Mouse (Mus musculus) heart, embryonic 14.5 days (tissue): ENCODE results near the gene Zbtb42. TPM values are rescaled to one million over a fixed set of nuclear protein-coding genes. Genes with fewer than 3 reads are reported as not detected.

ENCODE experiments used
- ATAC-seq: fragments of 200-750 bp; cut with Nextera tagmentation; 2 replicates; pipeline ENCODE4 v1.8.0; 2017; ENCODE audit warnings: low read depth, moderate TSS enrichment; ENCODE audit not compliant: insufficient number of reproducible peaks, insufficient read depth, low FRiP score
- H3K27ac ChIP-seq, 2 experiments: fragments of 200-500 bp in 1 of 2; fragments of 300-500 bp in 1 of 2; sonication (generic) in 1 of 2; replicated peaks in 1 of 2; 2 replicates each; pipeline ENCODE4 v1.5.1; 2012 to 2014; ENCODE audit warnings: low read depth in 2 of 2, low read length in 2 of 2, control low read depth in 1 of 2, mild to moderate bottlenecking in 1 of 2, mixed read lengths in 1 of 2; ENCODE audit not compliant: control insufficient read depth in 1 of 2, insufficient read depth in 1 of 2
- H3K27me3 ChIP-seq: fragments of 300-500 bp; sonication (generic); 2 replicates; pipeline ENCODE4 v1.6.1; 2014; ENCODE audit warnings: mild to moderate bottlenecking, low read length, control low read depth; ENCODE audit not compliant: control insufficient read depth, insufficient read depth
- H3K36me3 ChIP-seq: fragments of 300-500 bp; sonication (generic); 2 replicates; pipeline ENCODE4 v1.6.1; 2014; ENCODE audit warnings: mild to moderate bottlenecking, control low read depth, low read length, mixed read lengths; ENCODE audit not compliant: control insufficient read depth, insufficient read depth
- H3K4me1 ChIP-seq, 2 experiments: fragments of 200-500 bp in 1 of 2; fragments of 300-500 bp in 1 of 2; sonication (generic) in 1 of 2; 2 replicates each; pipeline ENCODE4 v1.6.1; 2012 to 2014; ENCODE audit warnings: low read length in 2 of 2, control low read depth in 1 of 2, mixed read lengths in 1 of 2; ENCODE audit not compliant: control insufficient read depth in 2 of 2, insufficient read depth in 2 of 2
- H3K4me2 ChIP-seq: fragments of 300-500 bp; sonication (generic); 2 replicates; pipeline ENCODE4 v1.6.1; 2014; ENCODE audit warnings: mild to moderate bottlenecking, low read length
- H3K4me3 ChIP-seq, 2 experiments: fragments of 200-500 bp in 1 of 2; fragments of 300-500 bp in 1 of 2; sonication (generic) in 1 of 2; 2 replicates each; pipeline ENCODE4 v1.5.1; 2012 to 2014; ENCODE audit warnings: low read length in 2 of 2, mild to moderate bottlenecking in 2 of 2, control low read depth in 1 of 2, low read depth in 1 of 2, moderate library complexity in 1 of 2; ENCODE audit not compliant: control insufficient read depth in 1 of 2, insufficient read depth in 1 of 2
- H3K9ac ChIP-seq: fragments of 300-500 bp; sonication (generic); 2 replicates; pipeline ENCODE4 v1.6.1; 2014; ENCODE audit warnings: mild to moderate bottlenecking, low read length
- H3K9me3 ChIP-seq: fragments of 300-500 bp; sonication (generic); 2 replicates; pipeline ENCODE4 v1.6.1; 2016; ENCODE audit warnings: low read length, control low read depth; ENCODE audit not compliant: control insufficient read depth
- WGBS: fragments of 180-500 bp; shearing (Covaris S2); extraction: QIAGEN DNeasy Blood & Tissue Kit; methylation state at CpG from one replicate; pipeline ENCODE4 v1.1.7; 2014; 5-methylcytosine and 5-hydroxymethylcytosine counted together
- polyA plus RNA-seq: library from polyadenylated mRNA; unstranded; fragments of >200 nt; fragmentation: Nextera tagmentation; extraction: Ambion mirVana; gene quantifications from 2 replicates; pipeline ENCODE4 v1.2.1, GENCODE M21; 2014

The Zbtb42 gene
- polyA plus RNA-seq, 1 experiment from 2014 or later = 6.7 TPM

- ATAC-seq = no peak
These were observed 10.9 kb upstream of the Zbtb42 start for GRCm38 (mm10) chr12:112667619-112668297.

GRCm38 (mm10) chr12:112670718-112671393, 7.8 kb upstream of the Zbtb42 start:
- no peaks in the 10 kb centered on the region for H3K27me3 ChIP-seq
- peak overlapping the region; percentile 85 for H3K4me2 ChIP-seq
- peak overlapping the region; percentile 65 to 99 for H3K27ac ChIP-seq
- H3K9me3 ChIP-seq = no peaks in the 10 kb centered on the region
- peak overlapping the region; percentile 100 for H3K9ac ChIP-seq
- 23% methylated on average over 9 of the region's 9 CpGs for WGBS
- no peak for ATAC-seq
- peaks cover 60% of the 10 kb centered on the region for H3K36me3 ChIP-seq
- H3K4me3 ChIP-seq = peak overlapping the region in 1 of 2 experiments; percentile 97; a peak in 2 of 4 replicates
- H3K4me1 ChIP-seq = peaks cover 63 to 80% of the 10 kb centered on the region in 2 experiments

More at GRCm38 (mm10) chr12:112667619-112668297, 10.9 kb upstream of the Zbtb42 start:
- Histone ChIP-seq H3K4me3 (no peak overlapping the region), H3K36me3 (peaks cover 90% of the 10 kb centered on the region), H3K9ac (peak overlapping the region; percentile 67), H3K4me1 (peaks cover 77 to 99% of the 10 kb centered on the region in 2 experiments), H3K9me3 (no peaks in the 10 kb centered on the region), H3K27ac (peak overlapping the region in 1 of 2 experiments; percentile 65; a peak in 3 of 4 replicates), H3K27me3 (no peaks in the 10 kb centered on the region), H3K4me2 (peak overlapping the region; percentile 7)
- WGBS = 53% methylated on average over 10 of the region's 10 CpGs

DNA sequence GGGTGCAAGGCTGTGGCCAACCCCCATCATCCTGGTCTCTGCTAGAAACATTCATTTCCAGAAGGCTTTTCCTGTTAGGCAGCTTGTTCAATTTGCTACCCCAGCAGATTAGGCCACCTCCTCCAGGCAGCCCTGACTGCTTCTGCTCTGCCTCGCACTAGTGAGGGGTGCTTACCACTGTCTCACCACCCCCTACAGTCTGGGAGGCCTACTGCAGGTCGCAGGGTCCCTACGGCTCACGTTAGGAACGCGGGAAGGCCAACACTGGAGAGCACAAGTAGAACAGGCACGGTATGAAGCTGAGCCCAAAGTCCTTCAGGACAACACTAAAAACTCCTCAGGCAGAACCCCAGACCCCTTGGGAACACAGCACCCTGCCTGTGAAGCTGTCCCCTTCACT, 6.7 kb upstream of the Zbtb42 start:
- Histone ChIP-seq H3K9ac (peak overlapping the region; percentile 100), H3K36me3 (peaks cover 50% of the 10 kb centered on the region), H3K27me3 (no peaks in the 10 kb centered on the region), H3K4me1 (peaks cover 53 to 70% of the 10 kb centered on the region in 2 experiments), H3K9me3 (no peaks in the 10 kb centered on the region), H3K4me2 (peak overlapping the region; percentile 85), H3K27ac (peak overlapping the region; percentile 65 to 99), H3K4me3 (peak overlapping the region; percentile 96 to 97; a peak in 3 of 4 replicates)
- WGBS = 65% methylated on average over 7 of the region's 7 CpGs
- ATAC-seq = no peak

GRCm38 (mm10) chr12:112672744-112673575, 5.7 kb upstream of the Zbtb42 start:
- Histone ChIP-seq H3K27me3 (no peaks in the 10 kb centered on the region), H3K27ac (peak overlapping the region; percentile 98 to 99), H3K9me3 (no peaks in the 10 kb centered on the region), H3K4me1 (peaks cover 49 to 69% of the 10 kb centered on the region in 2 experiments), H3K36me3 (peaks cover 39% of the 10 kb centered on the region), H3K9ac (peak overlapping the region; percentile 100), H3K4me2 (peak overlapping the region; percentile 85), H3K4me3 (peak overlapping the region; percentile 96 to 97)
- 2% methylated on average over 20 of the region's 21 CpGs for WGBS
- ATAC-seq = no peak

DNA sequence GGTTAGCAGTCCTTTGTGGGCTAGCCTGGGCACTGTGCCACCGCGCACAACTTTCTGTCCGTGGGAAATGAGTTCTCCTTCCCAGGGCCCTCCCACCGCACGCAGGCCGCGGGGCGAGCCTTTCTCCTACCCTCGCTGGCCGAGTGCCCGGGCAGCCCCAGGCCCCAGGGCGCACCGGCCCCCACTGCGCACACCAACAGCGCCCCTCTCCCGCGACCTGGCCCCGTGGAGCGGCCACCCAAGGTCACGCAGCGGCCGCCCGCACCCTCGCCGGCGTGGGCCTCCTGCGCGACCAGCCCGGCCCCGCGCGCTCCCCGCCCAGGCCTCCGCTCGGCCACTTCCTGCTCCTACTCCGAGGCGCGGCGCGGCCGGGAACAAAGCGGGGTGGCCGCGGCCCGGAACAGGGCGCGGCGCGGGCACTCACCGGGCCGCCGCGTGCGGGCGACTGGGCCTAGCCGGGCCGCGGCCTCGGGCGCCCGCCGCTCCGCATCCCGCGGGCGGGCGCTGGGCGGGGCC, 5.0 kb upstream of the Zbtb42 start:
- Histone ChIP-seq H3K4me2 (peak overlapping the region; percentile 85), H3K36me3 (peaks cover 32% of the 10 kb centered on the region), H3K9me3 (no peaks in the 10 kb centered on the region), H3K9ac (peak overlapping the region; percentile 100), H3K4me1 (peaks cover 45 to 66% of the 10 kb centered on the region in 2 experiments), H3K27ac (peak overlapping the region; percentile 98 to 99), H3K27me3 (no peaks in the 10 kb centered on the region), H3K4me3 (peak overlapping the region; percentile 96 to 97)
- ATAC-seq = no peak
- WGBS = under 1% methylated on average over 50 of the region's 68 CpGs

DNA sequence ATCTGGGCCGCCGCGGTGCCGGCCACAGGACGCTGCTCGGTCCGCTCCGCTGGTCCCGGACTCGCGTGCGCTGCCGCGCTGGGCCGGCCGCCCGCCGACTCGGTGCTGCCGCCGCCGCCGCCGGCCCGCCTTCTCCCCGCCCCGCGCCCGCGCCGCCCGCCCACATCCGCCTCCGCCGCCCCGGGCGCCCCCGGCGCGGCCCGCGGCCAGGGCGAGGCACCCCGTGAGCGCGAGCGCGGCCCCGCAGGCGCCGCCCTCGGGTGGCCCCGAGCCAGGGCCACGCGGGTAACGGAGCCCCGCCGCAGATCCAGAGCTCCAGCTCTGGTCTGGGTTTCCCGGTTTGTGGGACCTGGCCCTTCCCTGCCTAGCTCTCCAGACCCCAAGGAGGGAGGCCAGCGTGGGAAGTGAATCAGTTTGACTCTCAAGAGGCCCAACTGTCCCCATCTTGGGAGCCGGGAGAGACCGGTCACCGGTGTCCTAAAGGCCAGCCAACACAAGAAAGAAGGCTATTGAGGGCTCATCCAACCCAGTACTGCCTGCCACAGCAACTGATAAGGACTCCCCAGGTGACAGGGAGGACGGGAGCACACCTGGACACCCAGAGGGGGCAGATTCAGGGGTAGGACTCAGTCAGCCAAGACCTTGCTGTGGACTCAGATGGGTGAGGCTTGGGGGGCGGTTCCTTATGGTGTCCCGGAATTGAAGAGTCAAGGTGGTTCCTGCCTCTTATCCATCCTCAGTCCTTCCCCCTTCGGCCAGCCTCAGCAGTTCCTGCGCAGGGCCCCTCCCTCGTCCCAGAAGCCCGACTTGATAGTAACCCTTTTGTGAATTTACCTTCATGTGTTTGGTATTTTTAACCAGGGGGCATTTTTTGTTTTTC, 4.3 kb upstream of the Zbtb42 start, which contains the start of gene Akt1:
Gene Akt1, minus strand, starts transcription at position 753 of the 880 bp plus-strand sequence.
- Histone ChIP-seq H3K27ac (peak within 1 kb of the TSS; percentile 98 to 99), H3K4me1 (peaks cover 42 to 61% of the 10 kb centered on the region in 2 experiments), H3K27me3 (no peaks in the 10 kb centered on the region), H3K36me3 (peaks cover 25% of the 10 kb centered on the region), H3K9ac (peak within 1 kb of the TSS; percentile 100), H3K9me3 (no peaks in the 10 kb centered on the region), H3K4me2 (peak within 1 kb of the TSS; percentile 85), H3K4me3 (peak within 1 kb of the TSS; percentile 96 to 97)
- WGBS = 1% methylated on average over 60 of the region's 70 CpGs
- peak; percentile 10; the same call in 1 of the 2 replicates for ATAC-seq
